Mouse (Mus musculus) neutrophil, adult 5-6 weeks (primary cell): ENCODE data around the gene Ckap5. TPM values are rescaled to one million over a fixed set of nuclear protein-coding genes. Genes with fewer than 3 reads are reported as not detected.
A peak's percentile ranks its signal among the peaks of the same experiment; 100 is the strongest.

Source experiments
- ATAC-seq: fragments of 151-379, 151-347 bp; 2 replicates; pipeline ENCODE4 v1.8.0; 2017; ENCODE audit warnings: mild to moderate bottlenecking, moderate TSS enrichment; ENCODE audit not compliant: insufficient number of reproducible peaks, poor library complexity, low FRiP score, severe bottlenecking; ENCODE audit errors: extremely low read depth
- total RNA-seq: library from RNA; stranded (forward); fragments of 200-1000 nt; gene quantifications from 2 replicates; pipeline ENCODE4 v1.2.3, GENCODE M21; 2017

Gene Ckap5
- total RNA-seq, 1 experiment from 2014 or later, result 35.0 TPM

- peak; percentile 91 for ATAC-seq
These were observed 123.2 kb downstream of the Ckap5 start, which contains the start of the genes Zfp408 and Arhgap1 for GRCm38 (mm10) chr2:91649553-91650359. Gene Zfp408 (minus strand): TSS chr2:91649791. Gene Arhgap1 (plus strand): TSS chr2:91649860.

GRCm38 (mm10) chr2:91650360-91650995 lies 123.9 kb downstream of the Ckap5 start:
- no peak for ATAC-seq

GRCm38 (mm10) chr2:91651458-91652258 lies 125.1 kb downstream of the Ckap5 start:
- no peak for ATAC-seq

- no peak for ATAC-seq
These were observed 126.3 kb downstream of the Ckap5 start for GRCm38 (mm10) chr2:91652863-91653262.

- no peak for ATAC-seq
These were observed 128.8 kb downstream of the Ckap5 start for GRCm38 (mm10) chr2:91655388-91655787.

GRCm38 (mm10) chr2:91655827-91656226 lies 129.3 kb downstream of the Ckap5 start:
- no peak for ATAC-seq

- ATAC-seq, result no peak
These were observed 130.2 kb downstream of the Ckap5 start for GRCm38 (mm10) chr2:91656774-91657173.

- ATAC-seq, result no peak
These were observed 133.1 kb downstream of the Ckap5 start for GRCm38 (mm10) chr2:91659657-91660056.

- no peak for ATAC-seq
These were observed 134.4 kb downstream of the Ckap5 start for GRCm38 (mm10) chr2:91660981-91661380.

- ATAC-seq, result no peak
These were observed 138.2 kb downstream of the Ckap5 start for GRCm38 (mm10) chr2:91664780-91665179.

- no peak for ATAC-seq
These were observed 139.9 kb downstream of the Ckap5 start for GRCm38 (mm10) chr2:91666386-91666910.

GRCm38 (mm10) chr2:91667747-91668146 lies 141.2 kb downstream of the Ckap5 start:
- ATAC-seq, result no peak

GRCm38 (mm10) chr2:91669326-91669725 lies 142.8 kb downstream of the Ckap5 start:
- ATAC-seq, result no peak

- ATAC-seq, result no peak
These were observed 143.5 kb downstream of the Ckap5 start for GRCm38 (mm10) chr2:91670038-91670437.

Other genes with a start within 250 kb of the Ckap5 start
- gene 1110051M20Rik, start 82.1 kb upstream of the Ckap5 start, total RNA-seq, result 1.7 and 2.9 TPM in 2 replicates
- 1.0 and 1.1 TPM in 2 replicates for gene Lrp4, start 69.3 kb upstream of the Ckap5 start, total RNA-seq
- 0.23 TPM in 1 of 2 replicates, not detected in the other for gene F2, start 109.7 kb downstream of the Ckap5 start, total RNA-seq
- 19.0 and 19.2 TPM in 2 replicates for gene Zfp408, start 123.0 kb downstream of the Ckap5 start, total RNA-seq
- 75.8 and 91.2 TPM in 2 replicates for gene Arhgap1, start 123.1 kb downstream of the Ckap5 start, total RNA-seq
- gene Atg13, start 183.8 kb downstream of the Ckap5 start, total RNA-seq, result 12.7 and 17.2 TPM in 2 replicates
- gene Harbi1, start 184.1 kb downstream of the Ckap5 start, total RNA-seq, result 11.5 and 11.8 TPM in 2 replicates
- 41.9 and 42.8 TPM in 2 replicates for gene Ambra1, start 203.4 kb downstream of the Ckap5 start, total RNA-seq